Mouse (Mus musculus) mesoderm, embryonic 11.5 days (tissue): ENCODE data around the gene Lsamp.

Source experiments
- DNase-seq: peaks from one replicate; pipeline ENCODE4 v3.0.0-alpha.2; 2012; ENCODE audit warnings: low read depth, low spot score

The Lsamp gene

DNA sequence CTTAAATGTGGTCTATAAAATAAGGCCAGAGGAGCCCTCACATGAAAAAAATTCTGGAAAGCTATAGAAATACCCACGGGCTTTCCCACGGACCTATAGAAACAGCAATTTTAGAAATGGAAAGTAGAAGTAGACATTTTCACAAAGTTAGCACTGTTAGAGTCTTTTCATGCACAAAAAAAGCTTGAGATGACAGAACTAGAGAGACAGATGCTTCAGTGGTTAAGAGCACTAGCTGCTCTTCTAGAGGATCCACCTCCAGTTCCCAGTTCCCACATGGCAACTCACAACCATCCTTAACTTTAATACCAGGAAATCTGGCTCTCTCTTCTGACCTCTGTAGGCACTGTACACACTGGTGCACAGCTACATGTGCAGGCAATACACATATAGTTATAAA lies 2049.3 kb downstream of the Lsamp start:
- DNase-seq: no peak

DNA sequence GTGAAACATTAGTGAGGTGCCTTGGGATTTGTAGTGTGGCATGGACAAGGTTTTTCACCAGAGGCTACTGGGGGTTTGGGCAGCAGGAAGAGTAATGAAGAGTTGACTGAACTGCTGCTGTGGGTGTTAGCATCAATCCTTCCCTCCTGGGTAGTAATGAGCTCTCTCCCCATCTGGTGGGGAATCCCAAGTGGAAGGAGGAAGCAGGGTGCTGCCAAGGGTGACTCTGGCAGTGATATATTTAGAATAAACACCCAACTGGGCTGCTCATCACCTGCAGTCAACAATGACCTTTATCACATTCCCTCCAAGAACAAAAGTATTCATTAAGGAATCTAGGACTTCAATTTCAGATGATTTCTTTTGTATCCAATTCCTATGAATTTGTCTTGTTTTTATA lies 2064.0 kb downstream of the Lsamp start:
- no peak for DNase-seq

DNA sequence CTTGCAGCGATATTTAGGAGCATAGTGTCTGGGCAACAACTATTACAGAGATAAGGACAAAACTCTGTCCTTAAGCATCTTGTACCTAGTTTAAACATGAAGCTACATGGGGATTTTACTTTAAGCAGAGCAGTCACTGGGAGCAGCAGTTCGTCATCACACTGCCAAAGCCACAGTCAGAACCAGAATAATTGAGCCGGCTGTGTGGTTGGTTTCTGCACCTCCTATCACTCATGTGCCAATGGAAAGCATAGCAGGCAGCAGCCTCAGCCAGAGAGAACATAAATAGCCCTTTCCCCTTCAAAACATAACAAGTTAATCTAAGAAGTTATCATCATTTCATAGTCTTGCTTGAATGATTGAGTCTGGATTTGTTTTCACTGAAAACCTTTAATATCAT lies 2075.8 kb downstream of the Lsamp start:
- no peak for DNase-seq

DNA sequence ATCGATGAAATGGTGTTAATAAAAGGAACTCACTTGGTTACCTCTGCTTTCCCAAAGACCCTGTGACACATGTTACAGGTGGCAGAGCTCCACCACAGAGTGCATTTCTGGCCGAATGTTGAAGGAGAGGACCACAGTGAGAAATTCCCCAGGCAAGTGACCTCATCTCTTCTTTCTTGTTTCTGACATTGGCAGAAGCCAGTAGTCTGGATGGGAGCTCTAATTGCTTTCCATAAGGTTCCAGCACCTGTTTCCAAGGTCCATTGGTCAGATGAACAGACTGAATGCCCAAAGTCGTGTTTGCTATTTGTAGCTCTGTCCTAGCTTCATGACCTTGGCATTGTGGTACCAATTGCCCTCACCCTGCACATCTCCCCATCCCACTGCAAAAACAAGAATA lies 2090.2 kb downstream of the Lsamp start:
- no peak for DNase-seq

- DNase-seq: no peak
Measured at GRCm38 (mm10) chr16:42079573-42079972, 2095.4 kb downstream of the Lsamp start.

- no peak for DNase-seq
Measured at GRCm38 (mm10) chr16:42081611-42082010, 2097.4 kb downstream of the Lsamp start.

- no peak for DNase-seq
Measured at GRCm38 (mm10) chr16:42097510-42097909, 2113.3 kb downstream of the Lsamp start.

DNA sequence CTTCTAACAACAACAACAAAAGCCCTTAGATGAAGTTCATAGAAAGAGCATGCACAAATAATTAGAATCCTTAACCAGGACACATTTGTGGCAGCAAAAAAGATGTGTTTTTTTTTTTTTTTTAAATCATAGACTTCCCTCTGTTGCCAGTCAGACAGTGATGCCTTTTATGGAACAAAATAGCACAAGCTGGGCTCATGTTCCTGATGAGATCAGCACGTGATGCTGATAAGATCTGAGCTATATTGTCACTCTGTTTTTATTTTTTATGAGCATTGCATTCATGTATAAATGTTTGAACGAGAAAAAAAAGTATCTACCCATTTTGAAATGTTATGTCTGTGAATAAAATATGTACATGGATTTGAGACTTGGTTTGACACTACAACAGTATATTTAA lies 2118.0 kb downstream of the Lsamp start:
- DNase-seq: no peak

GRCm38 (mm10) chr16:42102635-42103034 lies 2118.5 kb downstream of the Lsamp start:
- DNase-seq: no peak

DNA sequence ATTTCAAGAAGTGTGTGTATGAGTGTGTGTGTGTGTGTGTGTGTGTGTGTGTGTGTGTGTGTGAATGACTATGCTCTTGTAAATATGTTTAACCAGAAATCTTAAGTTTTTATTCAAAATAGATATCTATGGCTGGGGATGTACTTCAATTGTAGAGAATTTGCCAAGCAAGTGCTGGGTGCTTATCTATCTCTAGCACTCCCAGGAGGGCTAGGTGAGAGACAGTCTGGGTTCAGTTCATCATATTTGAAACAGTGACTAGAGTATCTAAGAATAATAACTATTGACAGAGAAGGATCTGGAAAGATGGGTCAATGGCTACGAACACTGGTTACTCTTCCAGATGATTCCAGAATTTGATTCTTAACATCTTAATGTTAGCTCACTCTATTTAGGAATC lies 2128.1 kb downstream of the Lsamp start:
- DNase-seq: no peak

DNA sequence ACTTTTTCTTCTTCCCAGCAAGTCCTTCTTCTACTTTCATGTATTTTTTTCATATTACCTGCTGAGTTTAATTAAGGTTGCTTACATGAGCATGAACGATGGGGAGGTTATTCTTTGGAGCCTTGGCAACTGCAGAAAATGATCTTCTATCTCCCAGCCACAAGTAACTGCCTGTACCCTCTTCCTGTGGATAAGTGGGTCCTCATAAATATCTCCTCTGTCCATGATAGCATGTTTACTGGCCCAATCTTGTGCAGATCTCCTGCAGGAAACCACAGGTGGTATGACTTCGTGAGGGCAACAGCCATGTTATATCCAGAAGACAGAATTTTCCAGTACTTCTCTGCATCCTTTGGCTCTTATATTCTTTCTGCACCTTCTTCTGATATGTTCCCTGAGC lies 2129.1 kb downstream of the Lsamp start:
- DNase-seq: no peak

GRCm38 (mm10) chr16:42121788-42122187 lies 2137.6 kb downstream of the Lsamp start:
- DNase-seq: no peak

GRCm38 (mm10) chr16:42123826-42124225 lies 2139.7 kb downstream of the Lsamp start:
- DNase-seq: peak; percentile 39

GRCm38 (mm10) chr16:42126061-42126460 lies 2141.9 kb downstream of the Lsamp start:
- DNase-seq: no peak

DNA sequence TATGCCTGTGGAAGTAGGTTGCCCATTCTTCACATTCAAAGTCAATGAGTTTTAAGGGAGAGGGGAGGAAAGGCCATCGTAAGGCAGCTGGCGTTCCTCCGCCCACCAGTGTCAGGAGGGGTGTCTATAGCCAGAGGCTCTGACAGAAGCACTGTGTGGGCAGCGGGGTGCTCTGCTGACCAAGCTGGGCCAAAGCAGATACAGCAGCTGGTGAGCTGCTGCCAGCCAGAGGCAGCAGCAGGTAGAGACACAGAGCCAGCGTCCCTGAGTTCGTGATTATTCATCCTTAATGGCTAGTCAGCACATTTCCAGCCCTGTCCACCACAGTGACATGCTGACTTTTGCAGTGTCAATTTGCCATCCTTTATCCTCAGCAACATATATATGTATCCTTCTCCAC lies 2163.0 kb downstream of the Lsamp start:
- no peak for DNase-seq

GRCm38 (mm10) chr16:42149216-42149942 lies 2165.2 kb downstream of the Lsamp start:
- DNase-seq: no peak

GRCm38 (mm10) chr16:42152640-42153039 lies 2168.5 kb downstream of the Lsamp start:
- peak; percentile 62 for DNase-seq

DNA sequence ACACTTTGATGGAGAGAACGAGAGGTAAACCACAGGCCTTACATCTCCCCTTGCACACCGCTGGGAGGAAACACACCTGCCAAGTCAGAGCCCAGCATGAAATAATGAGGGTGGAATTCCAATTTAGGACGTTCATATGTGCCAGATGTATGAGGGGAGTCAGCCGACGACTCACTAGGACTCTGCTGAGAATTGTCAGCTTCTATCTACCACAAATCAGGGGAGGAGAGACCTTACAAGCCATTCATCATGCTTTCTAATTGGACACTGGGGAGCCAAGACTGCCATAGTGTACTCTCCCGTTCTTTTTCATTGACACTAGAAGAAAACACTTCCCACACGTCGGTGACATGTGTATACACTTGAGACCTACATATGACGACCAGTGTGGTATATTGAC lies 2173.7 kb downstream of the Lsamp start:
- peak; percentile 15 for DNase-seq

- DNase-seq: peak; percentile 88
Measured at GRCm38 (mm10) chr16:42164941-42165340, 2180.8 kb downstream of the Lsamp start.

- DNase-seq: no peak
Measured at GRCm38 (mm10) chr16:42168292-42168691, 2184.1 kb downstream of the Lsamp start.

GRCm38 (mm10) chr16:42169447-42170140 lies 2185.4 kb downstream of the Lsamp start:
- peak; percentile 87 for DNase-seq

- peak; percentile 72 for DNase-seq
Measured at GRCm38 (mm10) chr16:42172476-42172875, 2188.3 kb downstream of the Lsamp start.

DNA sequence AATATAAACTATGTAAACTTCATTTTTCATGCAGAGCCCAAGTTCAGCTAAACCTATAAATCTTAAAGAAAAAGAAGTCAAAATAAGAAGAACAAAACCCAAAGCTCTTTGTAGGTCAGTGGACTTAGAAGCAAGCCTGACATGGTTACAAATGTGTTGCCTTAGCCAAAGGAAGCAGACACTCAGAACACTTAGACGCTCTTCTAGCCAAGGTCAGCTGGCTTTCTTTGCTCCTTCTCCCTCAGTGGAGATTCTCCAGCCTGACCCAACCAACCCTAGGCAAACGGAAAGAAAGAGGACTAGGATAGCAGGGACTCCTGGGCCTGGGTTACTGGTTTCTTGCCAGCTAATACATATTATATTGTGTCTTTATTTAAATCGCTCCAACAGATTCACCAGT lies 2194.7 kb downstream of the Lsamp start:
- DNase-seq: no peak
